8 mouse cellular contexts compared by ENCODE assay signal in the genomic region with DNA sequence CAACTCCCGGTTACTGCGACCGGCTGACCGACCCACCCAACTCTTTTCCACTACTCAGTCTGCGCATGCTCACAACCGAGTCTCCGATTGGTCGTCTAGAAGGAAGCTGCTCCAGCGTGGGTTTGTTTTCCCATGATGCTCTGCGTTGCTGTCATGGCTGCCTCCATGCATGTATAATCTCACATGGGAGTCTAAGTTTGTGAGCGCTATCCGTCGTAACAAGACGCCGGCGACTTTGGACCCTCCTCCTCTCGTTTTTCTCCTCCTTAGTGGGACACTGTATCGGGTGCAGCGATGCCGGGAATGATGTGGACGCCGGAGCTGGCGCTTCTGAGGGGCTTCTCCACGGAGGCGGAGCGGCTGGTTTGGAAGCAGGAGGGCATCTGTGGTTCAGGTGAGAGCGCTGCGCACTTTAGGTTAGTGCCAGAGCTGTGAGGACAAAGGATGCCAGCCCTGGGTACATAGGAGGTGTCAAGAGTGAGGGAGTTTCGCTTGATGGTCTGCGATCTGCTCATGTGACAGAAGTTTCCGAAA. TPM values are rescaled to one million over a fixed set of nuclear protein-coding genes. Genes with fewer than 3 reads are reported as not detected.
DNase-seq lines count a peak whose midpoint lies in the region; ATAC-seq and TF ChIP-seq lines count a peak whose summit lies in the region.

A gene (plus strand): TSS at position 115 of the 534 bp plus-strand sequence.

- H3K4me2 ChIP-seq in hindbrain, embryonic 13.5 days = peak within 1 kb of the TSS; percentile 79

- H3K4me1 ChIP-seq in hindbrain, embryonic 13.5 days (replicated peaks) = peaks cover 9% of the 10 kb centered on the region

- H3K9me3 ChIP-seq in hindbrain, embryonic 13.5 days = no peaks in the 10 kb centered on the region

- H3K36me3 ChIP-seq in hindbrain, embryonic 13.5 days = peaks cover 15% of the 10 kb centered on the region

- peak within 1 kb of the TSS; percentile 72 for H3K4me3 ChIP-seq in hindbrain, embryonic 13.5 days

- peak; percentile 75 for DNase-seq in Patski (ENCODE audit: low read depth, low spot score)
- DNase-seq in cerebellum, postnatal 14 days = peak; percentile 98 to 99
- peak; percentile 90 to 96 for DNase-seq in frontal cortex, postnatal 14 days (ENCODE audit: low spot score in 2 of 2)
- peak; percentile 87 to 97 for DNase-seq in layer of hippocampus, postnatal 25 days (ENCODE audit: extremely low spot score in 1 of 2, low spot score in 1 of 2)
- peak; percentile 98 for DNase-seq in lung, postnatal 25 days (ENCODE audit: low spot score)
- DNase-seq in retina, embryonic 14.5 days (ENCODE audit: low spot score) = peak; percentile 99
- DNase-seq in thymus, postnatal 4 days = peak; percentile 97

- POLR2A ChIA-PET in Patski (lab: Charles Lee) = no interaction called here

- CTCF ChIA-PET in Patski (lab: Charles Lee) = no interaction called here

- H3K9ac ChIP-seq in hindbrain, embryonic 13.5 days = peak within 1 kb of the TSS; percentile 75

- in situ Hi-C loops in Patski (cut with MboI; ENCODE audit: low pct_unique_long_range_greater_than_20kb) = no loop called here

- WGBS in hindbrain, embryonic 13.5 days = under 1% methylated on average over 31 of the region's 31 CpGs

- no peaks in the 10 kb centered on the region for H3K27me3 ChIP-seq in Patski
- H3K27me3 ChIP-seq in hindbrain, embryonic 13.5 days = peaks cover 20% of the 10 kb centered on the region; the same call in 1 of the 2 replicates

- H3K27ac ChIP-seq in hindbrain, embryonic 13.5 days = no peak within 1 kb of the TSS

- ATAC-seq in Patski = peak; percentile 82
- ATAC-seq in hindbrain, embryonic 13.5 days (ENCODE audit: low FRiP score) = peak; percentile 91

- TF ChIP-seq CTCF in Patski (IDR thresholded peaks at IDR 0.05) = no peak

RNA-seq across cellular contexts. Expression of the gene that starts here (rescaled TPM):
- 31.0 TPM for polyA plus RNA-seq in Patski (2021)
- polyA plus RNA-seq in hindbrain, embryonic 13.5 days (2015; fragmentation: Nextera tagmentation; extraction: Ambion mirVana) = 15.2 and 18.7 TPM in 2 replicates
- 10 to 100 TPM; 19.0 to 23.0 TPM for total RNA-seq in layer of hippocampus, postnatal 25 days (2021)
